Mouse (Mus musculus): ENCODE measurements around the gene Sart1.

GRCm38 (mm10) chr19:5374177-5374576 is 14.3 kb downstream of the Sart1 start:
- TF ChIP-seq GATA1 (IDR thresholded peaks at IDR 0.05; ENCODE audit: low read length): no peak
- TF ChIP-seq TAL1 (IDR thresholded peaks at IDR 0.05; ENCODE audit: low read length): no peak
